Mouse (Mus musculus) MEL-GATA-1-ER (cell line): ENCODE data around the gene Nsf.
"Not testable (repeated sequence)": the region's sequence is repeated elsewhere in the genome, so short reads cannot be mapped to it uniquely, and the experiment has no call there.

ENCODE experiments used
- DNase-seq: peaks from one replicate; pipeline ENCODE4 v3.0.0-alpha.2; 2012; ENCODE audit warnings: low read depth; ENCODE audit errors: extremely low read depth

The Nsf gene

GRCm38 (mm10) chr11:103953896-103954292 is at the start of gene Nsf:
TSS of gene Nsf (minus strand) at chr11:103954056.
- DNase-seq: no peak

- DNase-seq: no peak
Observed at GRCm38 (mm10) chr11:104003397-104003796, 49.5 kb upstream of the Nsf start.

GRCm38 (mm10) chr11:104002191-104002590 is 48.3 kb upstream of the Nsf start:
- DNase-seq: no peak

GRCm38 (mm10) chr11:104001395-104001955 is 47.6 kb upstream of the Nsf start:
- DNase-seq: no peak

- DNase-seq: peak; percentile 81
Observed at GRCm38 (mm10) chr11:104000667-104001394, 47.0 kb upstream of the Nsf start.

- DNase-seq: no peak
Observed at GRCm38 (mm10) chr11:103998737-103999136, 44.9 kb upstream of the Nsf start.

- peak; percentile 26 for DNase-seq
Observed at GRCm38 (mm10) chr11:103997385-103997784, 43.5 kb upstream of the Nsf start.

GRCm38 (mm10) chr11:103992638-103993037 is 38.8 kb upstream of the Nsf start:
- peak; percentile 22 for DNase-seq

- not testable (repeated sequence) for DNase-seq
Observed at GRCm38 (mm10) chr11:103990049-103990557, 36.2 kb upstream of the Nsf start.

GRCm38 (mm10) chr11:103987423-103987822 is 33.6 kb upstream of the Nsf start:
- peak; percentile 52 for DNase-seq

GRCm38 (mm10) chr11:103984067-103984466 is 30.2 kb upstream of the Nsf start:
- no peak for DNase-seq

- no peak for DNase-seq
Observed at GRCm38 (mm10) chr11:103981826-103982225, 28.0 kb upstream of the Nsf start.

- no peak for DNase-seq
Observed at GRCm38 (mm10) chr11:103979381-103979780, 25.5 kb upstream of the Nsf start.

- no peak for DNase-seq
Observed at GRCm38 (mm10) chr11:103970876-103971275, 17.0 kb upstream of the Nsf start.

GRCm38 (mm10) chr11:103969278-103969677 is 15.4 kb upstream of the Nsf start:
- no peak for DNase-seq

GRCm38 (mm10) chr11:103967106-103967735 is 13.4 kb upstream of the Nsf start:
- no peak for DNase-seq

- DNase-seq: no peak
Observed at GRCm38 (mm10) chr11:103956866-103957265, 3.0 kb upstream of the Nsf start.

GRCm38 (mm10) chr11:103953032-103953895 is 592 bp downstream of the Nsf start:
- DNase-seq: no peak

- no peak for DNase-seq
Observed at GRCm38 (mm10) chr11:103952635-103953031, 1.2 kb downstream of the Nsf start.

- no peak for DNase-seq
Observed at GRCm38 (mm10) chr11:103951106-103951505, 2.8 kb downstream of the Nsf start.

GRCm38 (mm10) chr11:103948952-103949351 is 4.9 kb downstream of the Nsf start:
- DNase-seq: peak; percentile 30
